Mouse (Mus musculus): ENCODE measurements around the gene Atxn2. TPM values are rescaled to one million over a fixed set of nuclear protein-coding genes. Genes with fewer than 3 reads are reported as not detected.

The Atxn2 gene
- polyA plus RNA-seq, 2 experiments = 19.3 to 24.1 TPM

- Histone ChIP-seq H3K9ac (replicated peaks) (no peak overlapping the region), H3K27me3 (ENCODE audit: control insufficient read depth, insufficient read depth, low read length) (no peaks in the 10 kb centered on the region), H3K4me1 (replicated peaks; ENCODE audit: control insufficient read depth in 2 of 2, insufficient read depth in 2 of 2, low read length in 1 of 2) (0 out of 4 replicates have a peak, but pooled peaks cover 0 to 2% of the 10 kb centered on the region in 2 experiments), H3K9me3 (ENCODE audit: control insufficient read depth, low read length) (no peaks in the 10 kb centered on the region), H3K36me3 (replicated peaks; ENCODE audit: control insufficient read depth, insufficient read depth, low read depth) (peaks cover 44% of the 10 kb centered on the region), H3K4me3 (ENCODE audit: insufficient read depth in 1 of 2, low read depth in 2 of 2, low read length in 2 of 2) (no peak overlapping the region), H3K4me2 (ENCODE audit: low read depth) (no peak overlapping the region), H3K27ac (no peak overlapping the region)
- TF ChIP-seq EP300 (IDR thresholded peaks at IDR 0.05; ENCODE audit: low read depth) (no peak), CTCF (IDR thresholded peaks at IDR 0.05; ENCODE audit: low read depth) (no peak)
- 47% methylated on average over 5 of the region's 5 CpGs for WGBS (ENCODE audit: insufficient replicate concordance)
- DNase-seq (ENCODE audit: low read depth in 3 of 3, low spot score in 3 of 3) = no peak
- peak; percentile 29 for ATAC-seq (ENCODE audit: insufficient read depth)
Measured at GRCm38 (mm10) chr5:121811485-121811931, 100.4 kb downstream of the Atxn2 start.

- Histone ChIP-seq H3K36me3 (replicated peaks; ENCODE audit: control insufficient read depth, insufficient read depth, low read depth) (peaks cover 56% of the 10 kb centered on the region), H3K27me3 (ENCODE audit: control insufficient read depth, insufficient read depth, low read length) (no peaks in the 10 kb centered on the region), H3K9ac (replicated peaks) (no peak overlapping the region), H3K4me3 (ENCODE audit: insufficient read depth in 1 of 2, low read depth in 2 of 2, low read length in 2 of 2) (no peak overlapping the region), H3K27ac (no peak overlapping the region), H3K4me1 (replicated peaks; ENCODE audit: control insufficient read depth in 2 of 2, insufficient read depth in 2 of 2, low read length in 1 of 2) (0 out of 4 replicates have a peak, but pooled peaks cover 0 to 2% of the 10 kb centered on the region in 2 experiments), H3K9me3 (ENCODE audit: control insufficient read depth, low read length) (no peaks in the 10 kb centered on the region), H3K4me2 (ENCODE audit: low read depth) (no peak overlapping the region)
- TF ChIP-seq EP300 (IDR thresholded peaks at IDR 0.05; ENCODE audit: low read depth) (no peak), CTCF (IDR thresholded peaks at IDR 0.05; ENCODE audit: low read depth) (no peak)
- ATAC-seq (ENCODE audit: insufficient read depth) (no peak), DNase-seq (ENCODE audit: low read depth in 3 of 3, low spot score in 3 of 3) (no peak)
- 56% methylated on average over 7 of the region's 7 CpGs for WGBS (ENCODE audit: insufficient replicate concordance)
Measured at GRCm38 (mm10) chr5:121812526-121813243, 101.5 kb downstream of the Atxn2 start.

- Histone ChIP-seq H3K27me3 (ENCODE audit: control insufficient read depth, insufficient read depth, low read length) (no peaks in the 10 kb centered on the region), H3K4me2 (ENCODE audit: low read depth) (no peak overlapping the region), H3K27ac (no peak overlapping the region), H3K9ac (replicated peaks) (no peak overlapping the region), H3K9me3 (ENCODE audit: control insufficient read depth, low read length) (no peaks in the 10 kb centered on the region), H3K36me3 (replicated peaks; ENCODE audit: control insufficient read depth, insufficient read depth, low read depth) (peaks cover 63% of the 10 kb centered on the region), H3K4me3 (ENCODE audit: insufficient read depth in 1 of 2, low read depth in 2 of 2, low read length in 2 of 2) (no peak overlapping the region), H3K4me1 (replicated peaks; ENCODE audit: control insufficient read depth in 2 of 2, insufficient read depth in 2 of 2, low read length in 1 of 2) (0 out of 4 replicates have a peak, but pooled peaks cover 0 to 2% of the 10 kb centered on the region in 2 experiments)
- TF ChIP-seq EP300 (IDR thresholded peaks at IDR 0.05; ENCODE audit: low read depth) = no peak
- no peak for ATAC-seq (ENCODE audit: insufficient read depth)
- 87% methylated on average over 10 of the region's 10 CpGs for WGBS (ENCODE audit: insufficient replicate concordance)
- no peak for DNase-seq (ENCODE audit: low read depth in 3 of 3, low spot score in 3 of 3)
Measured at GRCm38 (mm10) chr5:121813744-121814143, 102.6 kb downstream of the Atxn2 start.

- Histone ChIP-seq H3K27me3 (ENCODE audit: control insufficient read depth, insufficient read depth, low read length) (no peaks in the 10 kb centered on the region), H3K4me2 (ENCODE audit: low read depth) (no peak overlapping the region), H3K9me3 (ENCODE audit: control insufficient read depth, low read length) (no peaks in the 10 kb centered on the region), H3K9ac (replicated peaks) (no peak overlapping the region), H3K27ac (no peak overlapping the region), H3K36me3 (replicated peaks; ENCODE audit: control insufficient read depth, insufficient read depth, low read depth) (peaks cover 68% of the 10 kb centered on the region), H3K4me3 (ENCODE audit: insufficient read depth in 1 of 2, low read depth in 2 of 2, low read length in 2 of 2) (no peak overlapping the region), H3K4me1 (replicated peaks; ENCODE audit: control insufficient read depth in 2 of 2, insufficient read depth in 2 of 2, low read length in 1 of 2) (0 out of 4 replicates have a peak, but pooled peaks cover 0 to 2% of the 10 kb centered on the region in 2 experiments)
- ATAC-seq (ENCODE audit: insufficient read depth) = no peak
- peak; percentile 78 for TF ChIP-seq CTCF (IDR thresholded peaks at IDR 0.05; ENCODE audit: low read depth)
- TF ChIP-seq EP300 (IDR thresholded peaks at IDR 0.05; ENCODE audit: low read depth) = no peak
- WGBS (ENCODE audit: insufficient replicate concordance) = 45% methylated on average over 3 of the region's 3 CpGs
- peak in 1 of 3 experiments; percentile 44 for DNase-seq (ENCODE audit: low read depth in 3 of 3, low spot score in 3 of 3)
Measured at GRCm38 (mm10) chr5:121815067-121815466, 103.9 kb downstream of the Atxn2 start.

GRCm38 (mm10) chr5:121815867-121816380 is 104.8 kb downstream of the Atxn2 start:
- no peak overlapping the region for H3K27ac ChIP-seq
- DNase-seq (ENCODE audit: low read depth in 3 of 3, low spot score in 3 of 3) (no peak), ATAC-seq (ENCODE audit: insufficient read depth) (no peak)
- no peak overlapping the region for H3K4me2 ChIP-seq (ENCODE audit: low read depth)
- TF ChIP-seq CTCF (IDR thresholded peaks at IDR 0.05; ENCODE audit: low read depth) (no peak), EP300 (IDR thresholded peaks at IDR 0.05; ENCODE audit: low read depth) (no peak)
- no peaks in the 10 kb centered on the region for H3K27me3 ChIP-seq (ENCODE audit: control insufficient read depth, insufficient read depth, low read length)
- H3K36me3 ChIP-seq (replicated peaks; ENCODE audit: control insufficient read depth, insufficient read depth, low read depth) = peaks cover 64% of the 10 kb centered on the region
- WGBS (ENCODE audit: insufficient replicate concordance) = 68% methylated on average over 8 of the region's 8 CpGs
- H3K4me1 ChIP-seq (replicated peaks; ENCODE audit: control insufficient read depth in 2 of 2, insufficient read depth in 2 of 2, low read length in 1 of 2) = peaks cover 0 to 2% of the 10 kb centered on the region in 2 experiments; a peak in 1 of 4 replicates
- no peaks in the 10 kb centered on the region for H3K9me3 ChIP-seq (ENCODE audit: control insufficient read depth, low read length)
- no peak overlapping the region for H3K9ac ChIP-seq (replicated peaks)
- no peak overlapping the region for H3K4me3 ChIP-seq (ENCODE audit: insufficient read depth in 1 of 2, low read depth in 2 of 2, low read length in 2 of 2)
